Mouse (Mus musculus) frontal cortex, postnatal 25 days (tissue): ENCODE data around the gene Cyp26b1.

ENCODE experiments used
- DNase-seq, 2 experiments: peaks; one replicate each; pipeline ENCODE4 v3.0.0; 2022; ENCODE audit warnings: low spot score in 2 of 2

Cyp26b1 gene

DNA sequence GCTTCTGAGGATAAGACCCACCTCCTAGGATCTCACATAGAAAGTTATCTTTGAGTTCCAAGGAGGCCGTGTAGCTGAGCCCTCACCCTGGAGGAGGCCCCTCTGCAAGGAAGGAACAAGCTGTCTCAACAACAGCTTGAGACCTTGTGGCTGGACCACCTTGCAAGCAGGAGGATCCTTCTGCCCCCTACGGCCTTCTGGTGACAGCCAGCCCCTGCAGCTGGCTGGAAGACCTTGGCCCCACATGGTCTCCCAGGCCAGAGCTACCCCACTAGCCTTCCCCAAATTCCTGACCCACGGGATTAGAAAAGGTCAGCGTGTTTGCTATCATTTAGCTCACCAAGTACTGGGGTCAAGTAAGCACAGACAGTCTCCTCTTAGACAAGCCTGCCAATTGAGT lies 30.8 kb downstream of the Cyp26b1 start:
- DNase-seq = no peak

DNA sequence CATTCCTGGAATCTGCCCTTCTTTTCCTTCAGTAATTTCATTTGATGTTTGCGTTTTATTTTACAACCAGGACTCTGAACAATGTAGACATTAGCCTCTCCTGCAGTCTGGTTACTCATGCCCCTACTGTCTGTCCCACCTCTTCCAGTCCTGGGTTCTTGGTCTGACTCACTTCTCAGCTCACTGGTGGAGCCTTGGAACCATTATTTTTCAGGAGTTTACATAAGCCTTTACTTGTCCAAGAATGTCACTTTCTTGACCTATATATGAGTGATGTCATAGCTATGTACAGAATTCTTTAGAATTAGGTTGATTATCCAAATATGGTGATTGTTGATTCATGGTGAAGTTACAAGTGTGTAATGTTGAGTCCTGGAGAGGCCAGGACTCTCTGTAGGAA lies 32.5 kb downstream of the Cyp26b1 start:
- no peak for DNase-seq

DNA sequence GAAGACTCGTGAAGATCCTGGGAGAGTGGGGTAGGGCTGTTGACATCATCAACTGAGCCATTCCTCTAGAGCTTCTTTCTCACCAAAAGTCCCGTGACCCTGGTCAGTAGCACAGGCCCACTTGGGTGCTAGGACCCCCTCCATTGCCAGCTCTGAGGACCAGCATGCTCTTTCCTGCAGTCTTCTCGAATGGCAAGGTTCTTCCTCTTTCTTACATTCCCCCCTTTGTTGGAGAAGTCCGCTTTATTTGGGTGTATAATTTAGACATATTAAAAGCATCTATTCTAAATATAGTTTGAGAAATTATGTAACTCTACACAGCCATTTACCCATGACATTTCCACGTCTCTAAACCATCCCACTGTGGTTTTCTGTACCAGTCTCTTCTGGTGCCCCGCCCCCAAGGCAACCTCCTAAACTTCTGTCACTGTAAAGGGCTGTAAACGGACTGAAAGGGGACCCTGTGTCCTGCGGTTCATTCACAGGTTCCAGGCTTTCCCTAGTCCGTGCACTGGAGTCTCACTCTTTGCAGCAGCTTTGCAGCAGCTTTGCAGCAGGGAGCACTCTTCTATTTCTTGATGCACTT lies 43.8 kb downstream of the Cyp26b1 start:
- no peak for DNase-seq

DNA sequence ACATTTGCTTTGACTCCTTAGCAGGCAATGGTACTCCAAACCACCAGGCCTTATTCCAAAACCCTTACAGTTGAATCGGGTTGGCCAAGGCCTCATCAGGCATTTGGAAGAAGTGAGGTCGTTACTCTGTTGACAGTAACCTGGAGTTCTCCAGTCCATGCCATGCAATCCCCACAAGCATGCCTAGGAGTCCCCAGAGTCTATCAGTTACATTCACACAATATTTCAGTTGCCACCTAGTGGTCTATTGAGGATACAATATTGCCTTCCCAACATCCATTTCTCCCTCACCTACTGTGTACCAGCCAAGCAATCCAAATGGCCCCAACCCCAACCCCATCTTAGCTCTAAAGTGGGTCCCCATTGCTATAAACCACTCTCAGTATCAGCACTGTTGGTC lies 48.3 kb downstream of the Cyp26b1 start:
- no peak for DNase-seq

DNA sequence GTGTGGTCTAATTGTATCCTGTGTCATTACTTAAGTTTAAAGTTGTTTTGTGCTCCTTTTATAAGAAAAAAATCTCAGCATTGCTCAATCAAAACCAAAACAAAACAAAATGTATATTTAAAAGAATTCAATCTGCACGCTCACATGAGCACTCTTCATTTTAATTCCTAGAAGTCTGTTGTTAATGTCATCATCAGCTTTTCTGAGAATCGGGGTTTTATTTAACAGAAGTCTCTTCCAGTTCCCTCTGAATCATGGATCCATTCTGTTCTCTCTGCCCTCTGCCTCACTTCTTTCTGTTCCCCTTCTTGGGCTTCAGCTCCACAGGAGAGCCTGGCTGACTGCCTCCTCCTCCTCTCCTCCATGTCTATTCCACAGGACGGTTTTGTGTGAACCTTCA lies 49.3 kb downstream of the Cyp26b1 start:
- DNase-seq = no peak

DNA sequence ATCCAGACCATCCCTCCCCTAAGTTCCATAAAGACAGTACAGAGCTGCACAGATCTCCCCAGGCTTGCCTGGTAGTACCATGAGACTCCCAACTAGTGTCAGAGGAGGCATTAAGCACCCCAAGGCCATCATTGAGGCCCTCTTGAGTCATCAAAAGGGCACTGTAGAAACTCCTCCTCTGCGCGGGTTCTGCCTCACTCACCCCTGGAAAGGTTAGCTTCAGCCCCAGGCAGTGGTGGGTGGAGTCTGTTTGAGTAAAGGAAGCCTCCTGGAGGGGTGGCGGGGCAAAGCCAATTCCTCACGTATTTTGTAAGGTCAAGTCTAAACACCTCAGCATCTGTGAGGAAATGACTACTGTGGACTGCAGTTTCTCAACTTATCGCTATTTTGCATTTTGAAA lies 50.2 kb downstream of the Cyp26b1 start:
- DNase-seq = no peak

DNA sequence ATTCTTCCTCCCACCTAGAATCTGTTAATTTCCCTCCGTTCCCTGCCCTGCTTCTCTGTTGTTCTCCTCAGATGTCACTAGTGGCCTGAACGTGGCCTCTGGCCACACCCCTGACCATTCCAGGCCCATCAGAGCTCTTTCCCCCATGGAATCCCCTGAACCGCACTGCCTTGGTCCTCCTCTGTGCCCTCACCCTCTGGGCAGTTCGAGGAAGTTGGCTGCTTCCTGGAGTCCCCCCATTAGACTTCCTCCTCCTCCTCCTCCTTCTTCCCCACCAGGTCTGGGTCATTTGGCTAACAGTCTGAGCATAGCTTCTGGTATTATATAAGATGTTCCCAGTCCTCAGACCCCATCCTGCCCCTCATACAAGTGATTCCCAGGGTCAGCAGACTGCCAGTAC lies 53.8 kb downstream of the Cyp26b1 start:
- no peak for DNase-seq

DNA sequence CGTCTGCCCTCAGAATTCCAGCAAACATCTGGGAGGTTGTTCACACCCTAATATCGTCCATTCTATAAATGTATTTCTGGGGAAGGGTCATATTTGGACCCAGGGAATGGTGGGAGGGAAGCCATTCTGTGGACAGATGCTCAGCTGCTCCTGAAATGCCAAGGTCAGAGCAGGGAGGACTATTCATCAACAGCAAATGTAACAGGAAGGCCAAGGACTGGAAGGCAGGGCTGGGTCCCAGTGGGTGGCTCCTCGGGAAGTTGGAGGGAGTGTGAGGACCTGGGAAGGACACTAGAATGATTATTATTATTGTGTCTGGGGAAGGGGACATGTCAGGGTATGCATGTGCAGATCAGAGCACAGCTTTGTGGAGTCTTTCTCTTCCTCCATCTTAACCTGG lies 55.0 kb downstream of the Cyp26b1 start:
- DNase-seq = no peak

DNA sequence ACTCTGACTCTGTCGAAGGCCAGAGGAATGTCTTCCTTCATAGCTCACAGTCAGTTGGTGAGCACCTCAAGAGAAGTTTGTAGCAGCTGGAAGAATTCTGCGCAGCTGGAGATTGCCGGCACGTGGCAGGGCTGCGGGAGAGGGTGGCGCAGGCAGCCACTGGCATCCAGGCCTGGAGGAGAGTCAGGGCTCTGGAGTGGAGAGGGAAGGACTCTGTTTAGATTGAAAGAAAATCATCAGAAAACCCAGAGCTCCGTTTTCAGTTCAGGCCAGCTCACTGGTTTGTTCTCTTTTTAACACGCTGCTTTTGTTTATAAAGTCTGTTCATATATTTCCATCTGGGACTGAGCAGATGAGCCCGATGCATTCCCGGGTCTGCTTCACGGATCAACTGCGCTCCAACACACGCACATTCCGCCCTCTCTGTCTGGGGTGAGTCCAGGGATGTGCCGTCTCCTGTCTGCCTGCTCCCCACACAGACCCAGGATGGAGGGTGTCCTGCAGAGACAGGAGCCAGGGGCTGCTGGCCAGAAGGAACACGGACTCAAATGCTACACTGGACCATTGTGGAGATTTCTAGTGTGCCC lies 56.0 kb downstream of the Cyp26b1 start:
- DNase-seq = no peak

DNA sequence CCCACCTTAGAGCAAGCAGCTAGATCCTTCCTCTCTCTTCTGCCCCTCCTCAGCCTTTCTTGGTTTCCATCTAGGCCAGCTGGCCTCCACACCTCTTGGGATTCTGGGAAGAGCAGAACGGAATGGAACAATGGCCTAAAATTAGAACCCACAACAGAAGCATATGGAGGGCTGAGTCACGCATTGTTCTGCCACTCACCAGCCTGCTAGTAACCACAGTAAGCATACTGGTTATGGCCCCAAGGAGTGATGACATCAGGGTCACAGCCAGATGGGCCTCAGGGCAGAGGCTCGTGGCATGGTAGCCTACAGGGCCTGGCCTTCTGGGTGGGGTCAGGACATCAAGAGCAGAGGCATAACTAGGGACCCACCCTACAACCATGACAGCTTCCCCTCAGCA lies 58.8 kb downstream of the Cyp26b1 start:
- no peak for DNase-seq

DNA sequence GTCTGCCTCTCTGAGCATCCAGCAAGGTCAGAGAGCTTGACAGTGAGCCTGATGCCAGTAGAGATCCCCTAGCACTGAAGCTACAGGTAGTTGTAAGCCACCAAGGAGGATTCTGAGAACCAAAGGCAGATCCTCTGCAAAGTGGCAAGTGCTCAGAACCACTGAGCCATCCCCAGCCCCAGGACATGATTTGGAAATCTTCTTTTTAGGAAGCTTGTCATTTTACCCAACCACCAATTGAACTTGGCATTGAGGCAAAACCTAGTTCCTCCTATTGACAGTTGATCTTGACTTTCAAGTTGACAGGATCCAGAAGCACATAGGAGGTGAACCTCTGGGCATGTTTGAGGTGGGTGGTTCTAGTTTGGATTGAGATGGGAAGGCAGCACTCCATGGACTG lies 63.8 kb downstream of the Cyp26b1 start:
- DNase-seq = no peak

DNA sequence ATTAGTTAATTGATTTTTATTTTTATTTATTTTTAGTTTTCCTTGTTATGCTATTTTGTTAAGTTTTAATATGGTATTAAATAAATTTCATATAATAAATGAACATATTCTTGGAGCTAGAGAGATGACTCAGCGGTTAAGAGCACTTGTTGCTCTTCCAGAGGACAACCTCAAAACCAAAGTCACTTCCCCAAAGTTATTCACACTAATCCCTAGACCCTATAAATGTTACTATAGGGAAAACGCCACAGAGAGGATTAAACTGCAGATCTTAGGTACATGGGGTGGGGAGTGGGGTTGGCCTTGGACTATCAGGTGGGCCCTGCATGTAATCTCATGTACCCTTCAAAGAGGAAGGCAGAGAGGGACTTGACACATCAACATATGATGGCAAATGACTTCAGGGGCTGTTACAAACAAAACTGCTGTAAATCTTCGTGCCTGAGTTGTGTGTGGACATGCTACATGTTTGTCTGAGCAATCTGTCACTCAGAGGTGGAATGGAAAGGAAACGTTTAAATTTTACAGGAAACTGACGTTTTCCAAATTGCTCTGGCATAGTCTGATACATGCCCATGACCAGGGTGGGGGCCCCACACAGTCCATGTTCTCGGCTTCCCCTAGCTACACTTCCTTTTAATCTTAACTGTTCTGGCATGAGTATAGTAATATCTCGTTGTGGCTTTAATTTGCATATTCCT lies 68.7 kb downstream of the Cyp26b1 start:
- no peak for DNase-seq
